Mouse (Mus musculus): ENCODE measurements around the gene Llph. TPM values are rescaled to one million over a fixed set of nuclear protein-coding genes. Genes with fewer than 3 reads are reported as not detected.
A peak's percentile ranks its signal among the peaks of the same experiment; 100 is the strongest.

The Llph gene
- polyA plus RNA-seq, 1 experiment from 2014 or later = 56.4 TPM

DNA sequence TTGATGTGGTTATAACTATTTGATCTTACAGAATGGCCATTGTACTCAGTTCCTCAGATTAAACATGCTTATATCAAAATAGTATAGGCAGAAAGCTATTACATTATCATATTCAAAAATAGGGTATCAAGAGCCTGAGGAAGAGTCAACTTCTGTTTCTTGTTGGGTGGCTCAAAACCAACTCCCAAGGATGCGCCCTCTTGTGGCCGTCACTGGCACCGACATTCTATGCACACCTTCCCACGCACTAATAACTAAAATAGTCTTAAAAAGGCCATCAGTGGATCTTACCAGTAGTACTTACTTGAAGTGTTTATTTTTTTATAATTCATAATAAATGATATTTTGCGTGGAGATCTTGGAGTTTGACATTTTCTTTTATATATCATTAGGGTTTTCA lies 4.8 kb downstream of the Llph start:
- Histone ChIP-seq H3K4me2 (ENCODE audit: low read depth, low read length) (no peak overlapping the region), H3K27ac (replicated peaks; ENCODE audit: low read depth, low read length) (no peak overlapping the region), H3K9ac (replicated peaks; ENCODE audit: low read length) (no peak overlapping the region), H3K36me3 (replicated peaks; ENCODE audit: control insufficient read depth, insufficient read depth, low read depth, low read length) (0 out of 2 replicates have a peak, but pooled peaks cover 6% of the 10 kb centered on the region), H3K4me3 (ENCODE audit: low read depth, low read length) (no peak overlapping the region), H3K4me1 (ENCODE audit: control insufficient read depth, insufficient read depth, low read length) (no peaks in the 10 kb centered on the region), H3K27me3 (ENCODE audit: control insufficient read depth, insufficient read depth, low read length) (no peaks in the 10 kb centered on the region), H3K9me3 (replicated peaks; ENCODE audit: control insufficient read depth, low read length) (no peaks in the 10 kb centered on the region)
- DNase-seq (ENCODE audit: low spot score) (peak; percentile 80), ATAC-seq (replicated peaks; ENCODE audit: insufficient number of reproducible peaks, low FRiP score, low TSS enrichment, low read depth) (no peak)
- WGBS = 28% methylated on average over 5 of the region's 5 CpGs

DNA sequence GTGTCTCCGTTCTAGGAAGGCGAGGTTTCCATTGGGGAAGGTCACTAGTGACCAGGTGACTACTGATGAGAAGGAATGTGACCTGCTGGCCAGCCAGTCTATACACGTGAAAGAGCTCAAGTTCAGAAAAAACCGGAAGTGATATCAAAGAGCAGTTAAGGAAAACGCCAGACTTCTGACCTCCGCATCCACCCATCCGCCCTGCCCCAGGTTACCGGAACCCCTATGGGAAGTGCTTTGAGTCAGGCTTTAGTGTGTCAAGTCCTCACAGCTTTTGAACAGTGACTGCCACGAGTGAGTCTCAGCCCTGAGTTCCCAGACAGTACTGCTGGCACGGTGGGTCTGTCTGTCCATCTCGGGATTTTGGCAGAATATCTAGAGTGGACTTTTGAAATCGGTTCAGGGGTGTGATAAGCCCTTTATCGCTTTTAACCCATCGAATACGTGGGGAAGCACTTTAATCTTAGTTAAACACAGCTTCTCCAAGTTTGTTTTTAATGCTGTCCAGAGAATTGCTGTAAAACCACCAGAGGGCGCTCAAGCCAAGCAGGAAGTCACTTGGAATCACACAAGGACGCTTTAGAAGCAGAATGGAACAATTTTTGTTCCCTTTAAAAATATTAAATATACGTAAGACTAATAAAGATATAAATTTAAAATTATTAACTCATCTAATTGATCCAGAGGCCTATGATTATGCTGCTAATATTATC lies 6.9 kb downstream of the Llph start:
- Histone ChIP-seq H3K36me3 (replicated peaks; ENCODE audit: control insufficient read depth, insufficient read depth, low read depth, low read length) (0 out of 2 replicates have a peak, but pooled peaks cover 2% of the 10 kb centered on the region), H3K4me3 (ENCODE audit: low read depth, low read length) (no peak overlapping the region), H3K4me2 (ENCODE audit: low read depth, low read length) (no peak overlapping the region), H3K27me3 (ENCODE audit: control insufficient read depth, insufficient read depth, low read length) (no peaks in the 10 kb centered on the region), H3K9me3 (replicated peaks; ENCODE audit: control insufficient read depth, low read length) (no peaks in the 10 kb centered on the region), H3K9ac (replicated peaks; ENCODE audit: low read length) (no peak overlapping the region), H3K4me1 (ENCODE audit: control insufficient read depth, insufficient read depth, low read length) (no peaks in the 10 kb centered on the region), H3K27ac (replicated peaks; ENCODE audit: low read depth, low read length) (no peak overlapping the region)
- DNase-seq (ENCODE audit: low spot score) (peak; percentile 82), ATAC-seq (replicated peaks; ENCODE audit: insufficient number of reproducible peaks, low FRiP score, low TSS enrichment, low read depth) (no peak)
- WGBS = 27% methylated on average over 18 of the region's 18 CpGs

DNA sequence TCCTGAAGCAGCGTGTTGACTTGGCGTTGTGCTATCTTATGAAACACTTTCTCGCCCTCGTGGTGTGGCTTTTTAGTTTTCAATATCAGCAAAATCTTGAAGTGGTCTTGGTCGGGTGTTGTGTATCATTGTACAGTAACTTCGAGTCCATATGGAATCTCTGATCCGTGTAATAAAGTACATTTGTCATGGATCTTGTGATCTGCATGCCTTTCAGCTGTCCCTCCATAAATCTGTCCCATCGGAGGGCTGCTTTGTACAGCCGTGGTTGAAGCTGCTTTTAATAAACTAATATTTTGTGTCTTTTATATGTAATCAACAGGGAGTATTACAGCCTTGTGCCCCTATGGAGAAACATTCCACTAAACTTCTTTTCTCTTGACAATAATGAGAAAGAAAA lies 10.0 kb downstream of the Llph start:
- Histone ChIP-seq H3K27ac (replicated peaks; ENCODE audit: low read depth, low read length) (no peak overlapping the region), H3K9ac (replicated peaks; ENCODE audit: low read length) (no peak overlapping the region), H3K4me3 (ENCODE audit: low read depth, low read length) (no peak overlapping the region), H3K4me2 (ENCODE audit: low read depth, low read length) (no peak overlapping the region), H3K4me1 (ENCODE audit: control insufficient read depth, insufficient read depth, low read length) (no peaks in the 10 kb centered on the region), H3K36me3 (replicated peaks; ENCODE audit: control insufficient read depth, insufficient read depth, low read depth, low read length) (no peaks in the 10 kb centered on the region), H3K9me3 (replicated peaks; ENCODE audit: control insufficient read depth, low read length) (no peaks in the 10 kb centered on the region), H3K27me3 (ENCODE audit: control insufficient read depth, insufficient read depth, low read length) (no peaks in the 10 kb centered on the region)
- DNase-seq (ENCODE audit: low spot score) (no peak), ATAC-seq (replicated peaks; ENCODE audit: insufficient number of reproducible peaks, low FRiP score, low TSS enrichment, low read depth) (no peak)
- 73% methylated on average over 9 of the region's 9 CpGs for WGBS

DNA sequence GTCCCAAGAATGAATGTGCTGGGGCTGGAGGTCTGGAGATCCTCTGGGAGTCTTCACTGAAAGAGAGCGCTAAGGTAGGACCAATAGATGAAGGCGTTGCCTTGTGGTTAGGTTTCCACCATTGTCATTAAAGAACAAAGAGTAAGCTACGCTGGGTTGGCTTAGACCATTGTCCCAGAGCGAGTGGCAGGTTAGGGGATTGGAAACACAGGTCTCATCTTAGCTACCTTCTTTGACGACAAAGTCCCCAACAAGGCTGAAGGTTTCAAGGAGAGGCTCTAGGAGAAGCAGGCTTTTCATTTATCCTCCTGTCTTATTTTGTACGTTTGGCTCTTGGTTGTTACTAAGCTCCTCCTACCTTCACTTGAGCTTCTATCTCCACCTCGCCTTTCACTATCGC lies 11.4 kb downstream of the Llph start:
- ATAC-seq (replicated peaks; ENCODE audit: insufficient number of reproducible peaks, low FRiP score, low TSS enrichment, low read depth) (no peak), DNase-seq (ENCODE audit: low spot score) (no peak)
- WGBS = 93% methylated on average over 8 of the region's 8 CpGs
- H3K27ac ChIP-seq (replicated peaks; ENCODE audit: low read depth, low read length) = no peak overlapping the region
- no peaks in the 10 kb centered on the region for H3K36me3 ChIP-seq (replicated peaks; ENCODE audit: control insufficient read depth, insufficient read depth, low read depth, low read length)
- H3K4me2 ChIP-seq (ENCODE audit: low read depth, low read length) = no peak overlapping the region
- no peaks in the 10 kb centered on the region; the same call in 1 of the 2 replicates for H3K4me1 ChIP-seq (ENCODE audit: control insufficient read depth, insufficient read depth, low read length)
- H3K9me3 ChIP-seq (replicated peaks; ENCODE audit: control insufficient read depth, low read length) = no peaks in the 10 kb centered on the region
- no peak overlapping the region for H3K9ac ChIP-seq (replicated peaks; ENCODE audit: low read length)
- no peak overlapping the region for H3K4me3 ChIP-seq (ENCODE audit: low read depth, low read length)
- no peaks in the 10 kb centered on the region for H3K27me3 ChIP-seq (ENCODE audit: control insufficient read depth, insufficient read depth, low read length)

DNA sequence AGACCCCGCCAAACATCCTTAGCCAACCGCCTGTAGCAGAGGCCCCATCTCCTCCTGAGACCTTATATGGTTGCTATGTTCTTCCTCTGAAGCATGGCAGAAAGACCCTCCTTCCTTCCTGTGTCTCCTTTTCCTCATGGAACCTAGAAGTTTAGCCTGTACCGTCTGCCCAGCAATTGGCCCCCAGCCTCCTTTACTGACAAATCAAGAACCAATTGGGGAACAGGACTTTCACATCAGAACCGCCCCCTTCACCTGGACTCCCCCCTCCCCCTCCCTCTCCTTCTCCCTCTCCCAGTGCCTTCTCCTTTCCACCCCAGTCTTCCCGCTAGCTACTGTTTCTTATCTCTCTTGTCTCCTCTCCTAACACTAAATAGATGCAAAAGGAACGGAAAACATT lies 12.6 kb downstream of the Llph start:
- ATAC-seq (replicated peaks; ENCODE audit: insufficient number of reproducible peaks, low FRiP score, low TSS enrichment, low read depth) (no peak), DNase-seq (ENCODE audit: low spot score) (no peak)
- 61% methylated on average over 6 of the region's 6 CpGs for WGBS

DNA sequence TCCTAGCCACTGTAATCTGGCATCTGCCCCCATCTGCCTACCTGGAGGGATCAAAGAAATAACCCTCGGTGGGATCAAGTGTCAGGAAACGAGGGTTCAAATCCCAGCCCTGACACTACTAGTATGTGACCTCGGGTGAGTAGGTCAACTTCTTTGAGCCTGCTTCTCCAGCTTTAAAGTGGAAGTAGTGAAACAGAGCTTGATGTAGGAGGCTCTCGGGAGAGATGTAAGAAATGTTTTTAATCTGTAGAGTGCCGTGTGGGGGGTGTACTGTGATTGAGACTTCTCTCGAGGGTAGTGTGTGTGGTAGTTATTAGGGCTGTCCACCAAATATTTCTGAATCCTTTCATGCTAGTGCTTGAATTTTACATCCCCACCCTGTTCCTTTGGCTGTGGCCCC lies 15.6 kb downstream of the Llph start:
- H3K4me1 ChIP-seq (ENCODE audit: control insufficient read depth, insufficient read depth, low read length) = no peaks in the 10 kb centered on the region; the same call in 1 of the 2 replicates
- H3K9me3 ChIP-seq (replicated peaks; ENCODE audit: control insufficient read depth, low read length) = no peaks in the 10 kb centered on the region
- no peak overlapping the region for H3K4me2 ChIP-seq (ENCODE audit: low read depth, low read length)
- no peak overlapping the region for H3K4me3 ChIP-seq (ENCODE audit: low read depth, low read length)
- ATAC-seq (replicated peaks; ENCODE audit: insufficient number of reproducible peaks, low FRiP score, low TSS enrichment, low read depth) (no peak), DNase-seq (ENCODE audit: low spot score) (peak; percentile 63)
- H3K27ac ChIP-seq (replicated peaks; ENCODE audit: low read depth, low read length) = no peak overlapping the region
- no peaks in the 10 kb centered on the region for H3K36me3 ChIP-seq (replicated peaks; ENCODE audit: control insufficient read depth, insufficient read depth, low read depth, low read length)
- H3K9ac ChIP-seq (replicated peaks; ENCODE audit: low read length) = no peak overlapping the region
- WGBS = 15% methylated on average over 6 of the region's 6 CpGs
- no peaks in the 10 kb centered on the region for H3K27me3 ChIP-seq (ENCODE audit: control insufficient read depth, insufficient read depth, low read length)

More for the DNA sequence above, 12.6 kb downstream of the Llph start:
- Histone ChIP-seq H3K9me3 (replicated peaks; ENCODE audit: control insufficient read depth, low read length) (no peaks in the 10 kb centered on the region), H3K4me2 (ENCODE audit: low read depth, low read length) (no peak overlapping the region), H3K4me1 (ENCODE audit: control insufficient read depth, insufficient read depth, low read length) (no peaks in the 10 kb centered on the region; the same call in 1 of the 2 replicates), H3K36me3 (replicated peaks; ENCODE audit: control insufficient read depth, insufficient read depth, low read depth, low read length) (no peaks in the 10 kb centered on the region), H3K4me3 (ENCODE audit: low read depth, low read length) (no peak overlapping the region), H3K9ac (replicated peaks; ENCODE audit: low read length) (no peak overlapping the region), H3K27me3 (ENCODE audit: control insufficient read depth, insufficient read depth, low read length) (no peaks in the 10 kb centered on the region), H3K27ac (replicated peaks; ENCODE audit: low read depth, low read length) (no peak overlapping the region)

DNA sequence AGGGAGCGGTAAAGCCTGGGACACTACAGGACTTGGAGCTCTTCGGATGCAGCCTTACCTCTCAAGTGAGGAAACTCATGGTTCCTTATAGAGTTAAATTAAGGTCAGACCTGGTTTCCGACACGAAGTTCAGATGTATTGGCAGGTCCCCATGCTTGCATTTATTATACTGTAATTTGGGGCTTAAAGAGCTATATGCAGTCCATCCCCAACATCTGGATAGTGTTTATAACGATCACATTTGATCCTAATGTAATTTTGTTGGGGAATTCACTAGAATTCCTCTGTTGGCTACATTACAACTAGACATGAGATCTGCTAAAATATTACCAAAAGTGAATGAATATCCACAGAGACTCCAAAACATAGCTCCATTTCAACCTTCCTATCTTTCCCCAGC lies 18.8 kb downstream of the Llph start:
- peak overlapping the region; percentile 39; the same call in 1 of the 2 replicates for H3K27ac ChIP-seq (replicated peaks; ENCODE audit: low read depth, low read length)
- 50% methylated on average over 5 of the region's 5 CpGs for WGBS
- H3K4me3 ChIP-seq (ENCODE audit: low read depth, low read length) = no peak overlapping the region
- H3K9ac ChIP-seq (replicated peaks; ENCODE audit: low read length) = no peak overlapping the region
- ATAC-seq (replicated peaks; ENCODE audit: insufficient number of reproducible peaks, low FRiP score, low TSS enrichment, low read depth) (no peak), DNase-seq (ENCODE audit: low spot score) (peak; percentile 66)
- H3K27me3 ChIP-seq (ENCODE audit: control insufficient read depth, insufficient read depth, low read length) = no peaks in the 10 kb centered on the region
- no peaks in the 10 kb centered on the region for H3K9me3 ChIP-seq (replicated peaks; ENCODE audit: control insufficient read depth, low read length)
- no peaks in the 10 kb centered on the region for H3K36me3 ChIP-seq (replicated peaks; ENCODE audit: control insufficient read depth, insufficient read depth, low read depth, low read length)
- H3K4me1 ChIP-seq (ENCODE audit: control insufficient read depth, insufficient read depth, low read length) = no peaks in the 10 kb centered on the region; the same call in 1 of the 2 replicates
- no peak overlapping the region for H3K4me2 ChIP-seq (ENCODE audit: low read depth, low read length)

DNA sequence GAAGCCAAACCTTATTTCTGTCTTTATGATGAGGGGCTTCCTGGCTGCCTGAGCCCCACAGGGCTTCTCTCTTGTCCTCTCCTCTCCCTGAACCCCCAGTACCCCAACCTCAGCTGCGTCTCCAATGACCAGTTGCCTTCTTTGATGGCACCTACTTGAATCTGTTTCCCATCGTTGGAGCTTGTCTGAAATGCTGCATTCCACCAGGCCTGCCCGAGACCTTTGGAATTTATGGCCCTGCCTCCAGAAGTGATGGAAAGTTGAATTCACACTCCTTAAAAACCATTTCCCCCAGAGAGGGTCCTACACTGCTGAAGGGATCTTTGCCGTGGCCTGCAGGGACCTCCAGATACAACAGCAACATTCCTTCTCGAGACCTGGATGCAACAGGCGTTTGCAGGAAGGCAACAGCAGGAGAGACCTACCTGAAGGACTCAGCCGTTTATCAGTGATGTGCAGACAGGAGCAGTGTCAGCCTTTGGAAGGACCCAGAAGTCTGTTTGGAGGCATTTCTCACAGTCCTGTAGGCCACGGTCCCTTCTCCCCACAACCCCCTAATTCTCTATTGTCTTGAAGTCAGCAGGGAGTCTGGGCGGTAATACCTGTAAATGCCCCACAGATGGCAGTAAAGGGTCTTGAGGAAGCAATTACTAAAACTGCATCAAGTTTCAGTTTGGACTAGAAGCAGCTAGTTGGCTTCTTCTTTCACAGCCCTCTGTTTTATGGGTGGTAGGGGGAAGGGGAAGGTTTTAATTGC lies 20.3 kb downstream of the Llph start:
- ATAC-seq (replicated peaks; ENCODE audit: insufficient number of reproducible peaks, low FRiP score, low TSS enrichment, low read depth) = no peak
- Histone ChIP-seq H3K4me2 (ENCODE audit: low read depth, low read length) (peak overlapping the region; percentile 8; the same call in 1 of the 2 replicates), H3K9me3 (replicated peaks; ENCODE audit: control insufficient read depth, low read length) (no peaks in the 10 kb centered on the region), H3K9ac (replicated peaks; ENCODE audit: low read length) (peak overlapping the region; percentile 6), H3K36me3 (replicated peaks; ENCODE audit: control insufficient read depth, insufficient read depth, low read depth, low read length) (no peaks in the 10 kb centered on the region), H3K4me3 (ENCODE audit: low read depth, low read length) (no peak overlapping the region), H3K27ac (replicated peaks; ENCODE audit: low read depth, low read length) (peak overlapping the region; percentile 16; the same call in 1 of the 2 replicates), H3K27me3 (ENCODE audit: control insufficient read depth, insufficient read depth, low read length) (no peaks in the 10 kb centered on the region), H3K4me1 (ENCODE audit: control insufficient read depth, insufficient read depth, low read length) (no peaks in the 10 kb centered on the region; the same call in 1 of the 2 replicates)
- 35% methylated on average over 9 of the region's 9 CpGs for WGBS
- DNase-seq (ENCODE audit: low spot score) = peak; percentile 93

Data from embryonic facial prominence, embryonic 11.5 days (tissue).